Mouse (Mus musculus) 3134 (cell line): ENCODE measurements around the gene Tmem52b.

Source experiments
- DNase-seq: peaks from one replicate; pipeline ENCODE4 v3.0.0-alpha.2; 2011; ENCODE audit warnings: low spot score; ENCODE audit not compliant: insufficient read length; ENCODE audit errors: extremely low read depth

The Tmem52b gene

GRCm38 (mm10) chr6:129530261-129530660 is 17.9 kb downstream of the Tmem52b start:
- DNase-seq = no peak

- peak; percentile 77 for DNase-seq
Measured at GRCm38 (mm10) chr6:129532556-129532941, 20.2 kb downstream of the Tmem52b start.

GRCm38 (mm10) chr6:129532942-129533860 is 20.8 kb downstream of the Tmem52b start, which contains the start of gene Gabarapl1:
Gene Gabarapl1, plus strand, starts transcription at chr6:129533160.
- peak; percentile 87 for DNase-seq

- peak; percentile 38 for DNase-seq
Measured at GRCm38 (mm10) chr6:129534057-129534456, 21.7 kb downstream of the Tmem52b start.

GRCm38 (mm10) chr6:129534627-129535190 is 22.4 kb downstream of the Tmem52b start:
- DNase-seq = no peak

GRCm38 (mm10) chr6:129535723-129536122 is 23.4 kb downstream of the Tmem52b start:
- no peak for DNase-seq

GRCm38 (mm10) chr6:129538555-129538954 is 26.2 kb downstream of the Tmem52b start:
- DNase-seq = no peak

GRCm38 (mm10) chr6:129541931-129542330 is 29.6 kb downstream of the Tmem52b start:
- DNase-seq = no peak

GRCm38 (mm10) chr6:129542540-129542939 is 30.2 kb downstream of the Tmem52b start:
- no peak for DNase-seq

GRCm38 (mm10) chr6:129543709-129544606 is 31.6 kb downstream of the Tmem52b start:
- DNase-seq = peak; percentile 15

GRCm38 (mm10) chr6:129547277-129547676 is 34.9 kb downstream of the Tmem52b start:
- no peak for DNase-seq

GRCm38 (mm10) chr6:129548009-129548408 is 35.7 kb downstream of the Tmem52b start:
- DNase-seq = no peak

- no peak for DNase-seq
Measured at GRCm38 (mm10) chr6:129557298-129558023, 45.1 kb downstream of the Tmem52b start.

GRCm38 (mm10) chr6:129558946-129559640 is 46.7 kb downstream of the Tmem52b start:
- no peak for DNase-seq

- DNase-seq = no peak
Measured at GRCm38 (mm10) chr6:129559641-129560027, 47.3 kb downstream of the Tmem52b start.

GRCm38 (mm10) chr6:129565257-129565656 is 52.9 kb downstream of the Tmem52b start:
- no peak for DNase-seq
